Mouse (Mus musculus): ENCODE measurements around the gene Pomt1.
A peak's percentile ranks its signal among the peaks of the same experiment; 100 is the strongest.

- TF ChIP-seq CTCF (IDR thresholded peaks at IDR 0.05; ENCODE audit: low read depth) (peak; percentile 77), EP300 (IDR thresholded peaks at IDR 0.05; ENCODE audit: low read depth) (no peak)
Measured at GRCm38 (mm10) chr2:32289578-32289977, 53.2 kb downstream of the Pomt1 start.
